Mouse (Mus musculus): ENCODE measurements around the gene Med20.

Med20 gene

GRCm38 (mm10) chr17:47610849-47611660 is at the start of gene Med20, which contains the start of the genes Bysl and Gm20517:
Gene Med20, plus strand, starts transcription at chr17:47611582.
Gene Bysl, minus strand, starts transcription at chr17:47611492.
Gene Gm20517, plus strand, starts transcription at chr17:47611589.
- DNase-seq (ENCODE audit: low spot score in 2 of 2), result peak; percentile 92 to 97

- no peak for DNase-seq (ENCODE audit: low spot score in 2 of 2)
Measured at GRCm38 (mm10) chr17:47562875-47563274, 48.5 kb upstream of the Med20 start.

GRCm38 (mm10) chr17:47564612-47565011 is 46.8 kb upstream of the Med20 start:
- DNase-seq (ENCODE audit: low spot score in 2 of 2), result no peak

GRCm38 (mm10) chr17:47566133-47566532 is 45.2 kb upstream of the Med20 start:
- no peak for DNase-seq (ENCODE audit: low spot score in 2 of 2)

- DNase-seq (ENCODE audit: low spot score in 2 of 2), result no peak
Measured at GRCm38 (mm10) chr17:47567271-47567670, 44.1 kb upstream of the Med20 start.

- DNase-seq (ENCODE audit: low spot score in 2 of 2), result no peak
Measured at GRCm38 (mm10) chr17:47568389-47568788, 43.0 kb upstream of the Med20 start.

- DNase-seq (ENCODE audit: low spot score in 2 of 2), result no peak
Measured at GRCm38 (mm10) chr17:47568951-47569527, 42.3 kb upstream of the Med20 start.

GRCm38 (mm10) chr17:47571621-47572020 is 39.8 kb upstream of the Med20 start:
- no peak for DNase-seq (ENCODE audit: low spot score in 2 of 2)

- no peak for DNase-seq (ENCODE audit: low spot score in 2 of 2)
Measured at GRCm38 (mm10) chr17:47572436-47572835, 38.9 kb upstream of the Med20 start.

GRCm38 (mm10) chr17:47574028-47574427 is 37.4 kb upstream of the Med20 start:
- no peak for DNase-seq (ENCODE audit: low spot score in 2 of 2)

GRCm38 (mm10) chr17:47574830-47575229 is 36.6 kb upstream of the Med20 start:
- no peak for DNase-seq (ENCODE audit: low spot score in 2 of 2)

- no peak for DNase-seq (ENCODE audit: low spot score in 2 of 2)
Measured at GRCm38 (mm10) chr17:47578655-47579054, 32.7 kb upstream of the Med20 start.

GRCm38 (mm10) chr17:47580962-47581361 is 30.4 kb upstream of the Med20 start:
- no peak for DNase-seq (ENCODE audit: low spot score in 2 of 2)

GRCm38 (mm10) chr17:47588517-47588916 is 22.9 kb upstream of the Med20 start:
- DNase-seq (ENCODE audit: low spot score in 2 of 2), result no peak

GRCm38 (mm10) chr17:47591073-47591472 is 20.3 kb upstream of the Med20 start:
- DNase-seq (ENCODE audit: low spot score in 2 of 2), result no peak

- peak; percentile 72 to 89 for DNase-seq (ENCODE audit: low spot score in 2 of 2)
Measured at GRCm38 (mm10) chr17:47593215-47593853, 18.0 kb upstream of the Med20 start.

GRCm38 (mm10) chr17:47593854-47594182 is 17.6 kb upstream of the Med20 start:
- no peak for DNase-seq (ENCODE audit: low spot score in 2 of 2)

- DNase-seq (ENCODE audit: low spot score in 2 of 2), result no peak
Measured at GRCm38 (mm10) chr17:47594183-47594968, 17.0 kb upstream of the Med20 start.

- DNase-seq (ENCODE audit: low spot score in 2 of 2), result no peak
Measured at GRCm38 (mm10) chr17:47594969-47595247, 16.5 kb upstream of the Med20 start.

GRCm38 (mm10) chr17:47595248-47596161 is 15.9 kb upstream of the Med20 start:
- DNase-seq (ENCODE audit: low spot score in 2 of 2), result no peak

- no peak for DNase-seq (ENCODE audit: low spot score in 2 of 2)
Measured at GRCm38 (mm10) chr17:47596162-47596838, 15.1 kb upstream of the Med20 start.
